10 mouse cellular contexts compared by ENCODE assay signal in the genomic region with DNA sequence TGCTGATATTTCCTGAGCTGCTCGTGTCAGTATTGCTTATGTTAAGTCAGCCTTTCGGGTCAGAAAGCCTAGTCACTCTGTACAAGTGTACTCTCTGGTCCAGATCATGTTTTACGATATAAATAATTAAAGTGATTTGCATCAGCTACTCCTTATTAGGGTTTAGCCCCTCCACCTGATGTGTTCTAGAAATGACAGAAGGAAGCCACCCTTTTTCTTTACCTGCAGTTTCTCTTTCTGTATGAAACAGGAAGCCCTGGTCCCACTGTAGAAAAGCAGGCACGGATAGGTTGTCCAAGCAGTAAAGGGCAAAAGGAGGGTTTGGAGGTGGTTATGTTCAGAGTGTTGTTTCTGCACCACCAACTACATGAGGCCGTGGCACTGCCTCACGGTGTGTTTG. TPM values are rescaled to one million over a fixed set of nuclear protein-coding genes. Genes with fewer than 3 reads are reported as not detected.
DNase-seq lines count a peak whose midpoint lies in the region; ATAC-seq and TF ChIP-seq lines count a peak whose summit lies in the region.
"Had no signal": no experiment of that assay in that cellular context is flagged by ENCODE, and none has a peak within 500 bp of the region (broad histone marks: within the 10 kb centered on the region; RNA-seq: fewer than 3 reads in every experiment).

No protein-coding gene starts in this region.

- TF ChIP-seq POLR2A in heart, adult 2 months (IDR thresholded peaks at IDR 0.05; ENCODE audit: insufficient read depth, low read depth, low read length) = no peak
- TF ChIP-seq POLR2A in ES-Bruce4 (IDR thresholded peaks at IDR 0.05; ENCODE audit: insufficient read depth, low read length) = no peak

- 73% methylated on average over 6 of the region's 6 CpGs for WGBS in heart, embryonic 12.5 days
- 65% methylated on average over 6 of the region's 6 CpGs for WGBS in heart, adult 2 months
- 87% methylated on average over 6 of the region's 6 CpGs for WGBS in hindbrain, embryonic 11.5 days
- WGBS in midbrain, embryonic 10.5 days = 79% methylated on average over 6 of the region's 6 CpGs

- H3K4me1 ChIP-seq in heart, embryonic 12.5 days (replicated peaks) = peaks cover 18% of the 10 kb centered on the region
- H3K4me1 ChIP-seq in heart, adult 2 months (ENCODE audit: control insufficient read depth, insufficient read depth, low read length) = peaks cover 3% of the 10 kb centered on the region
- H3K4me1 ChIP-seq in ES-Bruce4 (ENCODE audit: control insufficient read depth, insufficient read depth, low read length) = no peaks in the 10 kb centered on the region
- peaks cover 6% of the 10 kb centered on the region for H3K4me1 ChIP-seq in hindbrain, embryonic 11.5 days (replicated peaks; ENCODE audit: control insufficient read depth, insufficient read depth, low read length)
- H3K4me1 ChIP-seq in midbrain, embryonic 10.5 days = peaks cover 26% of the 10 kb centered on the region

- H3K36me3 ChIP-seq in heart, embryonic 12.5 days = peaks cover 53% of the 10 kb centered on the region
- no peaks in the 10 kb centered on the region; the same call in 1 of the 2 replicates for H3K36me3 ChIP-seq in heart, adult 2 months (ENCODE audit: control insufficient read depth, insufficient read depth, low read length)
- peaks cover 18% of the 10 kb centered on the region for H3K36me3 ChIP-seq in ES-Bruce4 (ENCODE audit: control insufficient read depth, insufficient read depth, low read length, poor library complexity, severe bottlenecking)
- no peaks in the 10 kb centered on the region; the same call in 1 of the 2 replicates for H3K36me3 ChIP-seq in hindbrain, embryonic 11.5 days (ENCODE audit: control insufficient read depth, insufficient read depth, low read length)
- H3K36me3 ChIP-seq in midbrain, embryonic 10.5 days = peaks cover 61% of the 10 kb centered on the region

- peak overlapping the region; percentile 83 for H3K4me3 ChIP-seq in heart, embryonic 12.5 days
- H3K4me3 ChIP-seq in heart, adult 2 months = no peak overlapping the region; the same call in none of the 2 replicates
- H3K4me3 ChIP-seq in ES-Bruce4 (ENCODE audit: low read depth, low read length) = no peak overlapping the region
- peak overlapping the region; percentile 77 for H3K4me3 ChIP-seq in hindbrain, embryonic 11.5 days (ENCODE audit: low read depth, low read length)
- H3K4me3 ChIP-seq in midbrain, embryonic 10.5 days = peak overlapping the region; percentile 88

- H3K79me2 ChIP-seq in heart, adult 2 months (replicated peaks; ENCODE audit: control insufficient read depth, insufficient read depth, low read length) = peaks cover 3% of the 10 kb centered on the region

- no peak for DNase-seq in heart, adult 2 months
- DNase-seq in hindbrain, embryonic 11.5 days (ENCODE audit: low spot score) = no peak
- no peak for DNase-seq in midbrain, embryonic 10.5 days (ENCODE audit: low spot score)
- no peak for DNase-seq in gastrocnemius, postnatal 4 days (ENCODE audit: low spot score in 2 of 2)
- DNase-seq: cerebellum, postnatal 25 days; lung, adult 18-20 months had no signal

- intact Hi-C loops in heart, adult 2 months (cut with DNase I) = loop anchor here (5.0 kb wide), 3 partner anchors 51 to 134 kb away; a partner anchor contains a TSS

- no peaks in the 10 kb centered on the region for H3K9me3 ChIP-seq in heart, embryonic 12.5 days (replicated peaks)
- H3K9me3 ChIP-seq in ES-Bruce4 (replicated peaks; ENCODE audit: control insufficient read depth, insufficient read depth, low read length, poor library complexity, severe bottlenecking) = no peaks in the 10 kb centered on the region
- no peaks in the 10 kb centered on the region for H3K9me3 ChIP-seq in hindbrain, embryonic 11.5 days (ENCODE audit: control insufficient read depth, low read length)
- no peaks in the 10 kb centered on the region for H3K9me3 ChIP-seq in midbrain, embryonic 10.5 days (replicated peaks)

- H3K27ac ChIP-seq in heart, embryonic 12.5 days (ENCODE audit: poor library complexity, severe bottlenecking) = no peak overlapping the region
- H3K27ac ChIP-seq in heart, adult 2 months = no peak overlapping the region
- H3K27ac ChIP-seq in ES-Bruce4 (ENCODE audit: insufficient read depth, low read length) = no peak overlapping the region
- H3K27ac ChIP-seq in hindbrain, embryonic 11.5 days (ENCODE audit: low read depth, low read length) = no peak overlapping the region
- no peak overlapping the region for H3K27ac ChIP-seq in midbrain, embryonic 10.5 days (replicated peaks)

- no peak for TF ChIP-seq CTCF in heart, adult 2 months (IDR thresholded peaks at IDR 0.05)
- TF ChIP-seq CTCF in ES-Bruce4 (IDR thresholded peaks at IDR 0.05; ENCODE audit: low read depth, low read length) = no peak

- 0 out of 2 replicates have a peak overlapping the region, but pooled peaks have one; percentile 87 for H3K9ac ChIP-seq in heart, embryonic 12.5 days
- no peak overlapping the region for H3K9ac ChIP-seq in heart, adult 2 months (ENCODE audit: low read depth, low read length)
- H3K9ac ChIP-seq in ES-Bruce4 (ENCODE audit: low read depth, poor library complexity, severe bottlenecking) = peak overlapping the region; percentile 75; the same call in 1 of the 2 replicates
- peak overlapping the region; percentile 89; the same call in 1 of the 2 replicates for H3K9ac ChIP-seq in hindbrain, embryonic 11.5 days (ENCODE audit: low read depth, low read length)

- H3K27me3 ChIP-seq in heart, embryonic 12.5 days (replicated peaks) = no peaks in the 10 kb centered on the region
- no peaks in the 10 kb centered on the region for H3K27me3 ChIP-seq in heart, adult 2 months (ENCODE audit: control insufficient read depth, insufficient read depth, low read length)
- H3K27me3 ChIP-seq in ES-Bruce4 (ENCODE audit: control insufficient read depth, insufficient read depth, low read length, poor library complexity, severe bottlenecking) = no peaks in the 10 kb centered on the region
- no peaks in the 10 kb centered on the region for H3K27me3 ChIP-seq in hindbrain, embryonic 11.5 days (ENCODE audit: control insufficient read depth, insufficient read depth, low read length)
- no peaks in the 10 kb centered on the region for H3K27me3 ChIP-seq in midbrain, embryonic 10.5 days (ENCODE audit: low read depth, poor library complexity, severe bottlenecking)

- H3K4me2 ChIP-seq in heart, embryonic 12.5 days = peak overlapping the region; percentile 81
- H3K4me2 ChIP-seq in hindbrain, embryonic 11.5 days (replicated peaks; ENCODE audit: low read depth, low read length) = peak overlapping the region; percentile 78

- ATAC-seq in heart, embryonic 12.5 days (ENCODE audit: insufficient number of reproducible peaks, low FRiP score) = no peak
- ATAC-seq in hindbrain, embryonic 11.5 days (ENCODE audit: low FRiP score) = no peak
- no peak for ATAC-seq in inflammation-experienced regulatory T-cells, adult 6 months
- no peak for ATAC-seq in activated CD4-positive, CD25-positive, alpha-beta regulatory T cell, adult 4 months

- no peak for TF ChIP-seq EP300 in heart, adult 2 months (IDR thresholded peaks at IDR 0.05; ENCODE audit: insufficient read depth, low read depth, low read length)
- TF ChIP-seq EP300 in ES-Bruce4 (IDR thresholded peaks at IDR 0.05; ENCODE audit: insufficient read depth, low read depth, low read length) = no peak

RNA-seq across cellular contexts. Expression of a gene that starts 1.5 kb away (rescaled TPM):
- 9.8 and 11.6 TPM in 2 replicates for polyA plus RNA-seq in heart, embryonic 12.5 days (2016; fragmentation: Nextera tagmentation; extraction: Ambion mirVana)
- total RNA-seq in heart, adult 2 months (2021) = 10 to 100 TPM; 15.3 to 15.7 TPM
- 4.7 and 9.1 TPM in 2 replicates for polyA plus RNA-seq in heart, adult 2 months (2012; rRNA removed)
- polyA plus RNA-seq in ES-Bruce4 (2011; ENCODE audit: insufficient read depth, insufficient read length, low read depth, missing spikeins) = 15.8 and 16.4 TPM in 2 replicates
- polyA plus RNA-seq in hindbrain, embryonic 11.5 days (2014; fragmentation: Nextera tagmentation; extraction: Ambion mirVana) = 15.1 and 15.9 TPM in 2 replicates
- polyA plus RNA-seq in midbrain, embryonic 10.5 days (2016; fragmentation: Nextera tagmentation; extraction: Ambion mirVana) = 19.2 and 21.5 TPM in 2 replicates
- polyA plus RNA-seq in inflammation-experienced regulatory T-cells, adult 6 months (2017; shearing (Covaris generic)) = 10 to 100 TPM; 12.6 to 20.4 (median 16.9) TPM
- 10 to 100 TPM; 14.2 to 18.5 TPM for polyA plus RNA-seq in activated CD4-positive, CD25-positive, alpha-beta regulatory T cell, adult 4 months (2017; shearing (Covaris generic))
- 10 to 100 TPM; 15.1 to 15.5 TPM for total RNA-seq in gastrocnemius, postnatal 4 days (2021)

RNA-seq across cellular contexts. Expression of a gene that starts 47.1 kb away (rescaled TPM):
- 24.4 and 26.0 TPM in 2 replicates for polyA plus RNA-seq in heart, embryonic 12.5 days (2016; fragmentation: Nextera tagmentation; extraction: Ambion mirVana)
- total RNA-seq in heart, adult 2 months (2021) = 10 to 100 TPM; 21.6 to 22.6 TPM
- 18.4 and 38.6 TPM in 2 replicates for polyA plus RNA-seq in heart, adult 2 months (2012; rRNA removed)
- 41.9 and 48.4 TPM in 2 replicates for polyA plus RNA-seq in ES-Bruce4 (2011; ENCODE audit: insufficient read depth, insufficient read length, low read depth, missing spikeins)
- polyA plus RNA-seq in hindbrain, embryonic 11.5 days (2014; fragmentation: Nextera tagmentation; extraction: Ambion mirVana) = 44.0 and 50.8 TPM in 2 replicates
- 40.0 and 44.0 TPM in 2 replicates for polyA plus RNA-seq in midbrain, embryonic 10.5 days (2016; fragmentation: Nextera tagmentation; extraction: Ambion mirVana)
- polyA plus RNA-seq in inflammation-experienced regulatory T-cells, adult 6 months (2017; shearing (Covaris generic)) = 1 to 10 TPM; 2.8 to 5.3 (median 5.0) TPM
- 1 to 10 TPM; 4.4 to 6.2 TPM for polyA plus RNA-seq in activated CD4-positive, CD25-positive, alpha-beta regulatory T cell, adult 4 months (2017; shearing (Covaris generic))
- 10 to 100 TPM; 15.9 to 20.7 TPM for total RNA-seq in gastrocnemius, postnatal 4 days (2021)

RNA-seq across cellular contexts. Expression of a gene that starts 47.6 kb away (rescaled TPM):
- polyA plus RNA-seq in heart, embryonic 12.5 days (2016; fragmentation: Nextera tagmentation; extraction: Ambion mirVana) = 51.6 and 54.2 TPM in 2 replicates
- 10 to 100 TPM; 18.6 to 20.4 TPM for total RNA-seq in heart, adult 2 months (2021)
- 26.3 and 28.0 TPM in 2 replicates for polyA plus RNA-seq in heart, adult 2 months (2012; rRNA removed)
- polyA plus RNA-seq in ES-Bruce4 (2011; ENCODE audit: insufficient read depth, insufficient read length, low read depth, missing spikeins) = 15.1 and 16.0 TPM in 2 replicates
- polyA plus RNA-seq in hindbrain, embryonic 11.5 days (2014; fragmentation: Nextera tagmentation; extraction: Ambion mirVana) = 55.0 and 55.9 TPM in 2 replicates
- polyA plus RNA-seq in midbrain, embryonic 10.5 days (2016; fragmentation: Nextera tagmentation; extraction: Ambion mirVana) = 51.5 and 52.2 TPM in 2 replicates
- 1 to 10 TPM; 4.3 to 4.7 (median 4.4) TPM for polyA plus RNA-seq in inflammation-experienced regulatory T-cells, adult 6 months (2017; shearing (Covaris generic))
- polyA plus RNA-seq in activated CD4-positive, CD25-positive, alpha-beta regulatory T cell, adult 4 months (2017; shearing (Covaris generic)) = 1 to 10 TPM; 3.9 to 8.0 TPM
- total RNA-seq in gastrocnemius, postnatal 4 days (2021) = 10 to 100 TPM; 47.5 to 49.5 TPM

RNA-seq across cellular contexts. Expression of a gene that starts 58.6 kb away (rescaled TPM):
- 0.06 and 0.14 TPM in 2 replicates for polyA plus RNA-seq in heart, embryonic 12.5 days (2016; fragmentation: Nextera tagmentation; extraction: Ambion mirVana)
- under 1 TPM; 0.23 to 0.34 TPM for total RNA-seq in heart, adult 2 months (2021)
- 0.41 and 0.88 TPM in 2 replicates for polyA plus RNA-seq in heart, adult 2 months (2012; rRNA removed)
- polyA plus RNA-seq in ES-Bruce4 (2011; ENCODE audit: insufficient read depth, insufficient read length, low read depth, missing spikeins) = 3.8 and 4.8 TPM in 2 replicates
- polyA plus RNA-seq in hindbrain, embryonic 11.5 days (2014; fragmentation: Nextera tagmentation; extraction: Ambion mirVana) = 10.0 and 10.3 TPM in 2 replicates
- 4.2 and 4.8 TPM in 2 replicates for polyA plus RNA-seq in midbrain, embryonic 10.5 days (2016; fragmentation: Nextera tagmentation; extraction: Ambion mirVana)
- polyA plus RNA-seq in inflammation-experienced regulatory T-cells, adult 6 months (2017; shearing (Covaris generic)) = under 1 TPM; 0.30 to 0.88 (median 0.60) TPM
- under 1 TPM; 0.17 to 0.20 TPM for polyA plus RNA-seq in activated CD4-positive, CD25-positive, alpha-beta regulatory T cell, adult 4 months (2017; shearing (Covaris generic))
- under 1 TPM; 0.34 to 0.47 TPM for total RNA-seq in gastrocnemius, postnatal 4 days (2021)

Comparison
In these comparisons a context has a peak if more than half of its experiments do, and no peak if none do; other contexts are left out.
1. H3K4me3 ChIP-seq: peak in heart, embryonic 12.5 days (single experiment), hindbrain, embryonic 11.5 days (single experiment) and midbrain, embryonic 10.5 days (single experiment); none in heart, adult 2 months (single experiment) and ES-Bruce4 (single experiment).